Mouse (Mus musculus): ENCODE results near the gene Tmprss3. TPM values are rescaled to one million over a fixed set of nuclear protein-coding genes. Genes with fewer than 3 reads are reported as not detected.
A peak's percentile ranks its signal among the peaks of the same experiment; 100 is the strongest.

Gene Tmprss3
- total and polyA plus RNA-seq, 3 experiments: 0.08 to 0.11 TPM; not detected in 1

- TF ChIP-seq HCFC1 (IDR thresholded peaks at IDR 0.05; ENCODE audit: low read depth, low read length) (no peak), MXI1 (IDR thresholded peaks at IDR 0.05; ENCODE audit: low read depth, low read length) (no peak), CTCF (IDR thresholded peaks at IDR 0.05 in 2 of 3, conservative IDR thresholded peaks at IDR 0.05 in 1 of 3; ENCODE audit: control insufficient read depth in 1 of 3, insufficient read depth in 1 of 3, low read depth in 2 of 3, low read length in 3 of 3, poor library complexity in 1 of 3, severe bottlenecking in 1 of 3) (no peak), E2F4 (IDR thresholded peaks at IDR 0.05; ENCODE audit: borderline replicate concordance, low read depth, low read length) (no peak)
Observed at GRCm38 (mm10) chr17:31232251-31233010, 33.7 kb upstream of the Tmprss3 start (continued).

GRCm38 (mm10) chr17:31231780-31232179 lies 33.0 kb upstream of the Tmprss3 start:
- Histone ChIP-seq H3K4me1 (ENCODE audit: control insufficient read depth in 1 of 2, insufficient read depth in 2 of 2, low read length in 2 of 2) (peaks cover 12 to 17% of the 10 kb centered on the region in 2 experiments), H3K9ac (ENCODE audit: control insufficient read depth, low read depth, low read length, poor library complexity, severe bottlenecking) (peak overlapping the region; percentile 44), H3K36me3 (ENCODE audit: control insufficient read depth in 1 of 2, insufficient read depth in 2 of 2, low read length in 2 of 2) (peaks cover 14 to 15% of the 10 kb centered on the region in 2 experiments), H3K9me3 (replicated peaks; ENCODE audit: insufficient read depth, low read length) (no peaks in the 10 kb centered on the region), H3K27me3 (ENCODE audit: control insufficient read depth in 1 of 2, insufficient read depth in 2 of 2, low read length in 2 of 2) (no peaks in the 10 kb centered on the region), H3K27ac (ENCODE audit: control insufficient read depth, low read depth, low read length) (peak overlapping the region; percentile 91), H3K4me3 (ENCODE audit: control insufficient read depth in 1 of 2, insufficient read depth in 1 of 2, low read depth in 2 of 2, low read length in 2 of 2) (no peak overlapping the region), H3K79me2 (ENCODE audit: control insufficient read depth, insufficient read depth, low read length, poor library complexity) (no peaks in the 10 kb centered on the region)
- peak; percentile 83 for DNase-seq (ENCODE audit: low read depth, low spot score)
- peak; percentile 54; the same call in 1 of the 2 replicates for TF ChIP-seq SIN3A (IDR thresholded peaks at IDR 0.05; ENCODE audit: low read length)
- TF ChIP-seq ETS1 (IDR thresholded peaks at IDR 0.05; ENCODE audit: low read depth, low read length): peak; percentile 84
- no peak for TF ChIP-seq NRF1 (IDR thresholded peaks at IDR 0.05; ENCODE audit: insufficient read depth, low read depth, low read length, poor library complexity, severe bottlenecking)
- TF ChIP-seq TCF12 (IDR thresholded peaks at IDR 0.05; ENCODE audit: low read depth, low read length): peak; percentile 96
- 0 out of 2 replicates have a peak, but pooled peaks have one; percentile 38 for TF ChIP-seq HCFC1 (IDR thresholded peaks at IDR 0.05; ENCODE audit: low read depth, low read length)
- TF ChIP-seq TBP (IDR thresholded peaks at IDR 0.05; ENCODE audit: low read depth, low read length): no peak
- no peak for TF ChIP-seq POLR2A (IDR thresholded peaks at IDR 0.05; ENCODE audit: control insufficient read depth in 1 of 2, insufficient read depth in 1 of 2, low read depth in 1 of 2, low read length in 2 of 2, poor library complexity in 1 of 2)
- peak; percentile 84 for TF ChIP-seq TAL1 (IDR thresholded peaks at IDR 0.05; ENCODE audit: low read length)
- 0 out of 2 replicates have a peak, but pooled peaks have one; percentile 69 for TF ChIP-seq MAZ (IDR thresholded peaks at IDR 0.05; ENCODE audit: low read depth, low read length)
- no peak for TF ChIP-seq ELF1 (IDR thresholded peaks at IDR 0.05; ENCODE audit: low read depth, low read length)
- TF ChIP-seq EP300 (IDR thresholded peaks at IDR 0.05; ENCODE audit: low read depth in 1 of 2, low read length in 2 of 2): peak; percentile 89 to 93
- peak; percentile 43; the same call in 1 of the 2 replicates for TF ChIP-seq RCOR1 (IDR thresholded peaks at IDR 0.05; ENCODE audit: low read depth, low read length)
- 0 out of 2 replicates have a peak, but pooled peaks have one; percentile 27 for TF ChIP-seq USF1 (IDR thresholded peaks at IDR 0.05; ENCODE audit: low read depth, low read length)
- peak; percentile 89 for TF ChIP-seq GATA1 (IDR thresholded peaks at IDR 0.05; ENCODE audit: low read depth, low read length)
- no peak for TF ChIP-seq MAX (IDR thresholded peaks at IDR 0.05; ENCODE audit: low read length)
- peak; percentile 78 for TF ChIP-seq MYB (IDR thresholded peaks at IDR 0.05; ENCODE audit: low read depth, low read length)
- no peak for TF ChIP-seq CHD2 (IDR thresholded peaks at IDR 0.05; ENCODE audit: low read length)
- TF ChIP-seq MXI1 (IDR thresholded peaks at IDR 0.05; ENCODE audit: low read depth, low read length): 0 out of 2 replicates have a peak, but pooled peaks have one; percentile 24
- no peak for TF ChIP-seq MAFK (IDR thresholded peaks at IDR 0.05; ENCODE audit: borderline replicate concordance, low read depth, low read length)
- no peak for TF ChIP-seq ZMIZ1 (IDR thresholded peaks at IDR 0.05; ENCODE audit: low read depth, low read length)
- TF ChIP-seq UBTF (IDR thresholded peaks at IDR 0.05; ENCODE audit: borderline replicate concordance, insufficient read depth, low read depth, low read length): no peak
